Mouse (Mus musculus): ENCODE measurements around the gene Tmigd3. TPM values are rescaled to one million over a fixed set of nuclear protein-coding genes. Genes with fewer than 3 reads are reported as not detected.

Tmigd3 gene
- total RNA-seq (2012; rRNA removed) (0.25 TPM in 1 of 2 replicates, not detected in the other), total RNA-seq (2014; rRNA removed) (not detected in 2 replicates), polyA plus RNA-seq (2012; ENCODE audit: insufficient read length, low read depth) (1.3 TPM in 1 of 2 replicates, not detected in the other)

- DNase-seq (ENCODE audit: extremely low read depth), result no peak
- H3K79me2 ChIP-seq (replicated peaks; ENCODE audit: control insufficient read depth, extremely low read depth, insufficient read depth, poor library complexity, severe bottlenecking), result no peaks in the 10 kb centered on the region
- H3K9me3 ChIP-seq (replicated peaks; ENCODE audit: low read length), result no peaks in the 10 kb centered on the region
- dilution Hi-C loops (cut with MboI; ENCODE audit: extremely low pct_ligation_motif_present, extremely low pct_unique_long_range_greater_than_20kb, low sequenced_read_pairs), result no loop called here
- H3K27me3 ChIP-seq (replicated peaks), result no peaks in the 10 kb centered on the region
- TF ChIP-seq ZC3H11A (IDR thresholded peaks at IDR 0.05; ENCODE audit: low read depth, low read length), result no peak
- no peak for TF ChIP-seq JUND (conservative IDR thresholded peaks at IDR 0.05; ENCODE audit: low read depth, low read length)
- no peak for TF ChIP-seq ETS1 (conservative IDR thresholded peaks at IDR 0.05; ENCODE audit: low read depth, low read length)
- TF ChIP-seq BHLHE40 (IDR thresholded peaks at IDR 0.05; ENCODE audit: low read depth, low read length), result no peak
- no peak for TF ChIP-seq MAZ (IDR thresholded peaks at IDR 0.05; ENCODE audit: low read depth, low read length)
- TF ChIP-seq ZKSCAN1 (IDR thresholded peaks at IDR 0.05; ENCODE audit: borderline replicate concordance, low read depth, low read length), result no peak
- TF ChIP-seq USF1 (IDR thresholded peaks at IDR 0.05; ENCODE audit: low read depth, low read length), result no peak
- TF ChIP-seq KAT2A (IDR thresholded peaks at IDR 0.05; ENCODE audit: insufficient replicate concordance, low read length), result no peak
- no peak for TF ChIP-seq POLR2AphosphoS2 (IDR thresholded peaks at IDR 0.05; ENCODE audit: low read depth, low read length)
- no peak for TF ChIP-seq GABPA (IDR thresholded peaks at IDR 0.05; ENCODE audit: insufficient replicate concordance, low read depth, low read length)
- TF ChIP-seq ZNF384 (IDR thresholded peaks at IDR 0.05; ENCODE audit: low read depth, low read length), result no peak
- no peak for TF ChIP-seq MXI1 (IDR thresholded peaks at IDR 0.05; ENCODE audit: low read depth, low read length)
- no peak for TF ChIP-seq CHD2 (IDR thresholded peaks at IDR 0.05; ENCODE audit: low read length)
- no peak for TF ChIP-seq POLR2A (IDR thresholded peaks at IDR 0.05; ENCODE audit: low read depth, low read length)
- TF ChIP-seq IRF4 (IDR thresholded peaks at IDR 0.05; ENCODE audit: low read depth, low read length), result no peak
- no peak for TF ChIP-seq RAD21 (IDR thresholded peaks at IDR 0.05; ENCODE audit: low read depth, low read length)
- no peak for TF ChIP-seq MYC (IDR thresholded peaks at IDR 0.05; ENCODE audit: low read depth, low read length)
- no peak for TF ChIP-seq TBP (conservative IDR thresholded peaks at IDR 0.05; ENCODE audit: low read depth, low read length)
- no peak for TF ChIP-seq TCF12 (IDR thresholded peaks at IDR 0.05; ENCODE audit: low read depth, low read length)
- H3K36me3 ChIP-seq (replicated peaks in 1 of 2; ENCODE audit: control insufficient read depth in 1 of 2, insufficient read depth in 1 of 2, low read length in 1 of 2), result no peaks in the 10 kb centered on the region
- H3K4me2 ChIP-seq (ENCODE audit: insufficient read depth, low read depth, poor library complexity, severe bottlenecking), result no peak within 1 kb of the TSS
- no peak within 1 kb of the TSS for H3K9ac ChIP-seq (ENCODE audit: insufficient read depth, low read depth)
- no peak within 1 kb of the TSS for H3K27ac ChIP-seq (ENCODE audit: insufficient read depth, low read depth)
- H3K4me1 ChIP-seq (ENCODE audit: control insufficient read depth in 1 of 2, insufficient read depth in 2 of 2), result peaks cover under 1 to 9% of the 10 kb centered on the region in 2 experiments
- H3K4me3 ChIP-seq (replicated peaks in 1 of 3; ENCODE audit: low read depth in 2 of 3, low read length in 2 of 3, poor library complexity in 1 of 3), result no peak within 1 kb of the TSS
- in situ Hi-C loops (cut with MboI; ENCODE audit: low pct_ligation_motif_present, low pct_unique_long_range_greater_than_20kb, low sequenced_read_pairs), result no loop called here
These were observed at the start of gene Tmigd3, which contains the start of gene Adora3 for GRCm38 (mm10) chr3:105870558-105870957. Gene Tmigd3, plus strand, starts transcription at chr3:105870903. Gene Adora3, plus strand, starts transcription at chr3:105870858.

- no peak overlapping the region; the same call in 1 of the 2 replicates for H3K9ac ChIP-seq (ENCODE audit: insufficient read depth, low read depth)
- peaks cover 31 to 93% of the 10 kb centered on the region in 2 experiments for H3K4me1 ChIP-seq (ENCODE audit: control insufficient read depth in 1 of 2, insufficient read depth in 2 of 2)
- no peaks in the 10 kb centered on the region for H3K27me3 ChIP-seq (replicated peaks)
- no peaks in the 10 kb centered on the region for H3K36me3 ChIP-seq (replicated peaks in 1 of 2; ENCODE audit: control insufficient read depth in 1 of 2, insufficient read depth in 1 of 2, low read length in 1 of 2)
- H3K4me3 ChIP-seq (replicated peaks in 1 of 3; ENCODE audit: low read depth in 2 of 3, low read length in 2 of 3, poor library complexity in 1 of 3), result no peak overlapping the region
- peak overlapping the region; percentile 7; the same call in 1 of the 2 replicates for H3K4me2 ChIP-seq (ENCODE audit: insufficient read depth, low read depth, poor library complexity, severe bottlenecking)
- DNase-seq (ENCODE audit: extremely low read depth), result no peak
- H3K27ac ChIP-seq (ENCODE audit: insufficient read depth, low read depth), result no peak overlapping the region
- dilution Hi-C loops (cut with MboI; ENCODE audit: extremely low pct_ligation_motif_present, extremely low pct_unique_long_range_greater_than_20kb, low sequenced_read_pairs) (no loop called here), in situ Hi-C loops (cut with MboI; ENCODE audit: low pct_ligation_motif_present, low pct_unique_long_range_greater_than_20kb, low sequenced_read_pairs) (loop anchor here (5.0 to 25.0 kb wide), 2 partner anchors 71 to 134 kb away; partner anchors contain the start of gene Ddx20)
- no peaks in the 10 kb centered on the region for H3K9me3 ChIP-seq (replicated peaks; ENCODE audit: low read length)
- TF ChIP-seq GABPA (IDR thresholded peaks at IDR 0.05; ENCODE audit: insufficient replicate concordance, low read depth, low read length) (no peak), ZC3H11A (IDR thresholded peaks at IDR 0.05; ENCODE audit: low read depth, low read length) (no peak), ZKSCAN1 (IDR thresholded peaks at IDR 0.05; ENCODE audit: borderline replicate concordance, low read depth, low read length) (no peak), ZNF384 (IDR thresholded peaks at IDR 0.05; ENCODE audit: low read depth, low read length) (no peak), MYC (IDR thresholded peaks at IDR 0.05; ENCODE audit: low read depth, low read length) (no peak), MXI1 (IDR thresholded peaks at IDR 0.05; ENCODE audit: low read depth, low read length) (no peak), PAX5 (IDR thresholded peaks at IDR 0.05; ENCODE audit: low read length) (no peak), HCFC1 (IDR thresholded peaks at IDR 0.05; ENCODE audit: low read depth, low read length) (no peak), MAZ (IDR thresholded peaks at IDR 0.05; ENCODE audit: low read depth, low read length) (no peak), E2F4 (IDR thresholded peaks at IDR 0.05; ENCODE audit: insufficient replicate concordance, low read depth, low read length) (no peak), RAD21 (IDR thresholded peaks at IDR 0.05; ENCODE audit: low read depth, low read length) (no peak), JUN (IDR thresholded peaks at IDR 0.05; ENCODE audit: insufficient read depth, low read depth, low read length) (peak; percentile 68), MAX (IDR thresholded peaks at IDR 0.05; ENCODE audit: low read length) (no peak), TBP (conservative IDR thresholded peaks at IDR 0.05; ENCODE audit: low read depth, low read length) (no peak), USF1 (IDR thresholded peaks at IDR 0.05; ENCODE audit: low read depth, low read length) (no peak), IRF4 (IDR thresholded peaks at IDR 0.05; ENCODE audit: low read depth, low read length) (peak; percentile 63), BHLHE40 (IDR thresholded peaks at IDR 0.05; ENCODE audit: low read depth, low read length) (no peak; the same call in 1 of the 2 replicates), ETS1 (conservative IDR thresholded peaks at IDR 0.05; ENCODE audit: low read depth, low read length) (peak; percentile 76; the same call in 1 of the 2 replicates), MAFK (IDR thresholded peaks at IDR 0.05; ENCODE audit: insufficient replicate concordance, low read length) (no peak), EP300 (IDR thresholded peaks at IDR 0.05; ENCODE audit: low read length) (peak; percentile 65; the same call in 1 of the 2 replicates), KAT2A (IDR thresholded peaks at IDR 0.05; ENCODE audit: insufficient replicate concordance, low read length) (no peak), JUND (conservative IDR thresholded peaks at IDR 0.05; ENCODE audit: low read depth, low read length) (peak; percentile 71), TCF12 (IDR thresholded peaks at IDR 0.05; ENCODE audit: low read depth, low read length) (peak; percentile 27; the same call in 1 of the 2 replicates), CHD2 (IDR thresholded peaks at IDR 0.05; ENCODE audit: low read length) (no peak)
- H3K79me2 ChIP-seq (replicated peaks; ENCODE audit: control insufficient read depth, extremely low read depth, insufficient read depth, poor library complexity, severe bottlenecking), result no peaks in the 10 kb centered on the region
These were observed 49.2 kb upstream of the Tmigd3 start for GRCm38 (mm10) chr3:105821504-105821903.

All from CH12.LX (cell line).